Mouse (Mus musculus) E14TG2a.4 (cell line): ENCODE measurements at regions not wholly inside any gene's neighbourhood (a gene's known extent, or its start where the extent isn't known, plus 50 kb on each side); places are given as distances from the start of the nearest gene placed in this dataset.

Source experiments
- CTCF ChIP-seq: conservative IDR thresholded peaks from 2 replicates; pipeline ENCODE4 v1.5.1; 2014; ENCODE audit warnings: low read length
- NANOG ChIP-seq: IDR thresholded peaks from 2 replicates; pipeline ENCODE4 v1.6.1; 2014; ENCODE audit warnings: borderline replicate concordance, low read length, mixed read lengths
- POU5F1 ChIP-seq: IDR thresholded peaks from 2 replicates; pipeline ENCODE4 v1.6.1; 2014; ENCODE audit warnings: low read length, borderline replicate concordance

DNA sequence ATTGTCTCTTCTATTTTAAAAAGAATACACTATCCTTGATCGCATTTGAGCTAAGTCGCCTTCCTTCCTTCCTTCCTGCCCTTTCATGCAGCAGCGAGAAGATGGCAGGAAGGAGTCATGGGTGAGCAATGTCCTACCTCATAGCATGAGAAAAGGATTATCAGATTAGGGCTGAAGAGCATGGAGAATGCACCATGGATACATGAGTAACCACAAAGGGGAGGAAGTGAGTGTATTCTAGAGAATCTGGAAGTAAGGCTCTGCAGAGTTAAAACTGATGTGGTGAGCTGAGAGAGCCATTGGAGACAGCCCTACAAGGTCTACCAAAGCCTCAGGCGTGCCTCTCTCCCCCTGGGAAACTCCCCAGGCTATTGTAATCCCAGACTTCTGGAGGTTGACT, 270.2 kb downstream of the Zfp704 start:
- TF ChIP-seq POU5F1 (no peak), CTCF (no peak), NANOG (no peak)
